Comparison of ENCODE assay signal across 11 mouse cellular contexts in genomic region chr6:30664776-30665175, GRCm38 (mm10). TPM values are rescaled to one million over a fixed set of nuclear protein-coding genes. Genes with fewer than 3 reads are reported as not detected.
DNase-seq lines count a peak whose midpoint lies in the region; ATAC-seq lines count a peak whose summit lies in the region.
"Had no signal": no experiment of that assay in that cellular context is flagged by ENCODE, and none has a peak within 500 bp of the region (broad histone marks: within the 10 kb centered on the region; RNA-seq: fewer than 3 reads in every experiment).

No protein-coding gene starts in this region.

- H3K36me3 ChIP-seq in forebrain, embryonic 11.5 days (ENCODE audit: control insufficient read depth, insufficient read depth, low read length) = no peaks in the 10 kb centered on the region
- no peaks in the 10 kb centered on the region for H3K36me3 ChIP-seq in forebrain, embryonic 16.5 days (ENCODE audit: control insufficient read depth, insufficient read depth)
- H3K36me3 ChIP-seq in kidney, embryonic 16.5 days (ENCODE audit: insufficient read depth, low read length) = no peaks in the 10 kb centered on the region; the same call in 1 of the 2 replicates
- H3K36me3 ChIP-seq in embryonic facial prominence, embryonic 12.5 days = no peaks in the 10 kb centered on the region
- H3K36me3 ChIP-seq in midbrain, embryonic 11.5 days (ENCODE audit: control insufficient read depth, insufficient read depth, low read length) = no peaks in the 10 kb centered on the region

- no peak overlapping the region for H3K9ac ChIP-seq in forebrain, embryonic 11.5 days (ENCODE audit: low read length)
- no peak overlapping the region for H3K9ac ChIP-seq in forebrain, embryonic 16.5 days (replicated peaks; ENCODE audit: low read depth, low read length)
- H3K9ac ChIP-seq in kidney, embryonic 16.5 days (replicated peaks; ENCODE audit: low read length) = no peak overlapping the region
- H3K9ac ChIP-seq in embryonic facial prominence, embryonic 12.5 days = no peak overlapping the region
- H3K9ac ChIP-seq in midbrain, embryonic 11.5 days (ENCODE audit: low read length) = no peak overlapping the region

- peak overlapping the region; percentile 65; the same call in 1 of the 2 replicates for H3K27ac ChIP-seq in forebrain, embryonic 11.5 days (ENCODE audit: low read depth, low read length)
- H3K27ac ChIP-seq in forebrain, embryonic 16.5 days (ENCODE audit: low read length) = no peak overlapping the region; the same call in 1 of the 2 replicates
- H3K27ac ChIP-seq in kidney, embryonic 16.5 days (ENCODE audit: low read length) = peak overlapping the region; percentile 71
- H3K27ac ChIP-seq in embryonic facial prominence, embryonic 12.5 days = peak overlapping the region; percentile 86
- peak overlapping the region; percentile 2; the same call in 1 of the 2 replicates for H3K27ac ChIP-seq in midbrain, embryonic 11.5 days (ENCODE audit: low read depth, low read length)

- no peak for ATAC-seq in forebrain, embryonic 11.5 days (replicated peaks; ENCODE audit: low FRiP score)
- no peak for ATAC-seq in forebrain, embryonic 16.5 days
- no peak for ATAC-seq in kidney, embryonic 16.5 days (ENCODE audit: low FRiP score, low TSS enrichment)
- no peak for ATAC-seq in embryonic facial prominence, embryonic 12.5 days (ENCODE audit: insufficient number of reproducible peaks, insufficient read depth, low FRiP score, low TSS enrichment)
- ATAC-seq in midbrain, embryonic 11.5 days (ENCODE audit: low FRiP score) = no peak

- H3K4me1 ChIP-seq in forebrain, embryonic 11.5 days (replicated peaks; ENCODE audit: control insufficient read depth, insufficient read depth, low read length) = peaks cover 18% of the 10 kb centered on the region
- peaks cover 5% of the 10 kb centered on the region; the same call in 1 of the 2 replicates for H3K4me1 ChIP-seq in forebrain, embryonic 16.5 days (replicated peaks; ENCODE audit: control insufficient read depth, insufficient read depth, low read length)
- H3K4me1 ChIP-seq in kidney, embryonic 16.5 days (ENCODE audit: insufficient read depth, low read length) = peaks cover 8% of the 10 kb centered on the region; the same call in 1 of the 2 replicates
- peaks cover 49% of the 10 kb centered on the region for H3K4me1 ChIP-seq in embryonic facial prominence, embryonic 12.5 days
- peaks cover 19% of the 10 kb centered on the region for H3K4me1 ChIP-seq in midbrain, embryonic 11.5 days (ENCODE audit: control insufficient read depth, insufficient read depth, low read length)

- DNase-seq in forebrain, embryonic 11.5 days (ENCODE audit: low spot score) = no peak
- DNase-seq in kidney, postnatal 4 days = no peak
- no peak for DNase-seq in midbrain, embryonic 11.5 days (ENCODE audit: low spot score, missing footprints)
- DNase-seq in cerebellum, adult 8-10 months = no peak
- no peak for DNase-seq in adipocyte (ENCODE audit: low spot score)
- DNase-seq: cerebellum, postnatal 36 days; lung, postnatal 10 days had no signal

- no peaks in the 10 kb centered on the region for H3K9me3 ChIP-seq in forebrain, embryonic 11.5 days (ENCODE audit: control insufficient read depth, low read length)
- H3K9me3 ChIP-seq in forebrain, embryonic 16.5 days (ENCODE audit: control insufficient read depth, low read length) = no peaks in the 10 kb centered on the region
- H3K9me3 ChIP-seq in kidney, embryonic 16.5 days (ENCODE audit: low read length) = no peaks in the 10 kb centered on the region
- H3K9me3 ChIP-seq in embryonic facial prominence, embryonic 12.5 days = no peaks in the 10 kb centered on the region
- no peaks in the 10 kb centered on the region for H3K9me3 ChIP-seq in midbrain, embryonic 11.5 days (ENCODE audit: control insufficient read depth, low read length)

- 23% methylated on average over 6 of the region's 6 CpGs for WGBS in forebrain, embryonic 11.5 days
- WGBS in forebrain, embryonic 16.5 days = 19% methylated on average over 6 of the region's 6 CpGs
- 72% methylated on average over 6 of the region's 6 CpGs for WGBS in kidney, embryonic 16.5 days
- 26% methylated on average over 6 of the region's 6 CpGs for WGBS in embryonic facial prominence, embryonic 12.5 days
- WGBS in midbrain, embryonic 11.5 days = 49% methylated on average over 6 of the region's 6 CpGs

- H3K4me2 ChIP-seq in forebrain, embryonic 11.5 days (ENCODE audit: low read depth, low read length, severe bottlenecking) = no peak overlapping the region
- no peak overlapping the region for H3K4me2 ChIP-seq in forebrain, embryonic 16.5 days (ENCODE audit: low read length)
- H3K4me2 ChIP-seq in kidney, embryonic 16.5 days (replicated peaks; ENCODE audit: low read depth, low read length) = no peak overlapping the region
- no peak overlapping the region for H3K4me2 ChIP-seq in embryonic facial prominence, embryonic 12.5 days (replicated peaks)
- no peak overlapping the region for H3K4me2 ChIP-seq in midbrain, embryonic 11.5 days

- no peak overlapping the region for H3K4me3 ChIP-seq in forebrain, embryonic 11.5 days (ENCODE audit: low read depth, low read length)
- no peak overlapping the region for H3K4me3 ChIP-seq in forebrain, embryonic 16.5 days (replicated peaks; ENCODE audit: low read length)
- no peak overlapping the region for H3K4me3 ChIP-seq in kidney, embryonic 16.5 days (ENCODE audit: low read length)
- no peak overlapping the region for H3K4me3 ChIP-seq in embryonic facial prominence, embryonic 12.5 days
- no peak overlapping the region for H3K4me3 ChIP-seq in midbrain, embryonic 11.5 days (ENCODE audit: low read depth, low read length)

- no peaks in the 10 kb centered on the region for H3K27me3 ChIP-seq in forebrain, embryonic 11.5 days (ENCODE audit: control insufficient read depth, insufficient read depth, low read length)
- H3K27me3 ChIP-seq in forebrain, embryonic 16.5 days (replicated peaks; ENCODE audit: control insufficient read depth, insufficient read depth, low read length) = no peaks in the 10 kb centered on the region
- H3K27me3 ChIP-seq in kidney, embryonic 16.5 days (ENCODE audit: insufficient read depth, low read length) = no peaks in the 10 kb centered on the region
- H3K27me3 ChIP-seq in embryonic facial prominence, embryonic 12.5 days = no peaks in the 10 kb centered on the region
- no peaks in the 10 kb centered on the region for H3K27me3 ChIP-seq in midbrain, embryonic 11.5 days (ENCODE audit: control insufficient read depth, insufficient read depth, low read length)

RNA-seq across cellular contexts. Expression of gene Cpa1, which starts 25.8 kb away (rescaled TPM):
- polyA plus RNA-seq in forebrain, embryonic 11.5 days (2014; fragmentation: Nextera tagmentation; extraction: Ambion mirVana) = 0.16 TPM in 1 of 2 replicates, not detected in the other
- 0.56 and 0.66 TPM in 2 replicates for polyA plus RNA-seq in forebrain, embryonic 16.5 days (2015; fragmentation: Nextera tagmentation; extraction: Ambion mirVana)
- polyA plus RNA-seq in kidney, embryonic 16.5 days (2015; fragmentation: Nextera tagmentation; extraction: Ambion mirVana) = 1.8 and 2.4 TPM in 2 replicates
- 0.22 and 0.29 TPM in 2 replicates for polyA plus RNA-seq in embryonic facial prominence, embryonic 12.5 days (2016; fragmentation: Nextera tagmentation; extraction: Ambion mirVana)
- 0.08 TPM in 1 of 2 replicates, not detected in the other for polyA plus RNA-seq in midbrain, embryonic 11.5 days (2014; fragmentation: Nextera tagmentation; extraction: Ambion mirVana)

RNA-seq across cellular contexts. Expression of gene Cep41, which starts 28.8 kb away (rescaled TPM):
- 21.6 and 24.1 TPM in 2 replicates for polyA plus RNA-seq in forebrain, embryonic 11.5 days (2014; fragmentation: Nextera tagmentation; extraction: Ambion mirVana)
- 15.2 and 15.3 TPM in 2 replicates for polyA plus RNA-seq in forebrain, embryonic 16.5 days (2015; fragmentation: Nextera tagmentation; extraction: Ambion mirVana)
- 20.6 and 21.6 TPM in 2 replicates for polyA plus RNA-seq in kidney, embryonic 16.5 days (2015; fragmentation: Nextera tagmentation; extraction: Ambion mirVana)
- polyA plus RNA-seq in embryonic facial prominence, embryonic 12.5 days (2016; fragmentation: Nextera tagmentation; extraction: Ambion mirVana) = 23.8 and 26.3 TPM in 2 replicates
- 23.8 and 24.5 TPM in 2 replicates for polyA plus RNA-seq in midbrain, embryonic 11.5 days (2014; fragmentation: Nextera tagmentation; extraction: Ambion mirVana)

RNA-seq across cellular contexts. Expression of gene Cpa5, which starts 54.0 kb away (rescaled TPM):
- polyA plus RNA-seq in forebrain, embryonic 11.5 days (2014; fragmentation: Nextera tagmentation; extraction: Ambion mirVana) = 0.15 and 0.72 TPM in 2 replicates
- polyA plus RNA-seq in forebrain, embryonic 16.5 days (2015; fragmentation: Nextera tagmentation; extraction: Ambion mirVana) = not detected in 2 replicates
- 0.64 and 0.66 TPM in 2 replicates for polyA plus RNA-seq in kidney, embryonic 16.5 days (2015; fragmentation: Nextera tagmentation; extraction: Ambion mirVana)
- 0.22 and 0.33 TPM in 2 replicates for polyA plus RNA-seq in embryonic facial prominence, embryonic 12.5 days (2016; fragmentation: Nextera tagmentation; extraction: Ambion mirVana)
- polyA plus RNA-seq in midbrain, embryonic 11.5 days (2014; fragmentation: Nextera tagmentation; extraction: Ambion mirVana) = 0.25 and 0.46 TPM in 2 replicates
- polyA plus RNA-seq: large intestine, adult 2 months had no signal

RNA-seq across cellular contexts. Expression of gene Mest, which starts 58.6 kb away (rescaled TPM):
- 1,661 and 1,678 TPM in 2 replicates for polyA plus RNA-seq in forebrain, embryonic 11.5 days (2014; fragmentation: Nextera tagmentation; extraction: Ambion mirVana)
- 283 and 328 TPM in 2 replicates for polyA plus RNA-seq in forebrain, embryonic 16.5 days (2015; fragmentation: Nextera tagmentation; extraction: Ambion mirVana)
- polyA plus RNA-seq in kidney, embryonic 16.5 days (2015; fragmentation: Nextera tagmentation; extraction: Ambion mirVana) = 2,098 and 2,228 TPM in 2 replicates
- 1,207 and 1,222 TPM in 2 replicates for polyA plus RNA-seq in embryonic facial prominence, embryonic 12.5 days (2016; fragmentation: Nextera tagmentation; extraction: Ambion mirVana)
- polyA plus RNA-seq in midbrain, embryonic 11.5 days (2014; fragmentation: Nextera tagmentation; extraction: Ambion mirVana) = 1,255 and 1,269 TPM in 2 replicates
